Mouse (Mus musculus) frontal cortex, adult 2 months (tissue): ENCODE measurements around the gene Dync1h1. TPM values are rescaled to one million over a fixed set of nuclear protein-coding genes. Genes with fewer than 3 reads are reported as not detected.
"Not testable (repeated sequence)": the region's sequence is repeated elsewhere in the genome, so short reads cannot be mapped to it uniquely, and the experiment has no call there.

Experiments used
- DNase-seq, 2 experiments: peaks; one replicate each; pipeline ENCODE4 v3.0.0; 2022; ENCODE audit warnings: low spot score in 1 of 2; ENCODE audit errors: extremely low spot score in 1 of 2
- polyA plus RNA-seq: library from polyadenylated mRNA; depleted of rRNA; stranded (reverse); fragments of >200 nt; gene quantifications from 2 replicates; pipeline ENCODE4 v1.2.3, GENCODE M21; 2012

Gene Dync1h1
- polyA plus RNA-seq, 1 experiment, result 380 TPM

GRCm38 (mm10) chr12:110688921-110689320 lies 87.7 kb downstream of the Dync1h1 start:
- DNase-seq, result not testable (repeated sequence)

- DNase-seq, result no peak
Observed at GRCm38 (mm10) chr12:110689919-110690643, 88.8 kb downstream of the Dync1h1 start.

GRCm38 (mm10) chr12:110693378-110693777 lies 92.1 kb downstream of the Dync1h1 start:
- not testable (repeated sequence) for DNase-seq

- DNase-seq, result peak; percentile 35 to 74
Observed at GRCm38 (mm10) chr12:110695676-110696171, 94.5 kb downstream of the Dync1h1 start.

- peak; percentile 87 to 98 for DNase-seq
Observed at GRCm38 (mm10) chr12:110696173-110696974, 95.1 kb downstream of the Dync1h1 start.

- DNase-seq, result peak in 1 of 2 experiments; percentile 30
Observed at GRCm38 (mm10) chr12:110696975-110697400, 95.7 kb downstream of the Dync1h1 start.

- no peak for DNase-seq
Observed at GRCm38 (mm10) chr12:110697457-110697856, 96.2 kb downstream of the Dync1h1 start.

- no peak for DNase-seq
Observed at GRCm38 (mm10) chr12:110698080-110698479, 96.8 kb downstream of the Dync1h1 start.

- DNase-seq, result no peak
Observed at GRCm38 (mm10) chr12:110698523-110699170, 97.4 kb downstream of the Dync1h1 start.

GRCm38 (mm10) chr12:110699171-110699547 lies 97.9 kb downstream of the Dync1h1 start:
- no peak for DNase-seq

GRCm38 (mm10) chr12:110700730-110701129 lies 99.5 kb downstream of the Dync1h1 start:
- DNase-seq, result no peak

GRCm38 (mm10) chr12:110701363-110701762 lies 100.1 kb downstream of the Dync1h1 start:
- DNase-seq, result not testable (repeated sequence)

GRCm38 (mm10) chr12:110702556-110702955 lies 101.3 kb downstream of the Dync1h1 start, which contains the start of gene Hsp90aa1:
Gene Hsp90aa1, minus strand, starts transcription at chr12:110702728.
- no peak for DNase-seq

GRCm38 (mm10) chr12:110703008-110703471 lies 101.8 kb downstream of the Dync1h1 start:
- DNase-seq, result peak; percentile 68 to 93

GRCm38 (mm10) chr12:110703682-110704081 lies 102.4 kb downstream of the Dync1h1 start:
- no peak for DNase-seq

GRCm38 (mm10) chr12:110705419-110705818 lies 104.2 kb downstream of the Dync1h1 start:
- DNase-seq, result not testable (repeated sequence)

GRCm38 (mm10) chr12:110706337-110707231 lies 105.3 kb downstream of the Dync1h1 start:
- peak in 1 of 2 experiments; percentile 31 for DNase-seq

- no peak for DNase-seq
Observed at GRCm38 (mm10) chr12:110707451-110707850, 106.2 kb downstream of the Dync1h1 start.

- DNase-seq, result no peak
Observed at GRCm38 (mm10) chr12:110711270-110711669, 110.0 kb downstream of the Dync1h1 start.

- DNase-seq, result no peak
Observed at GRCm38 (mm10) chr12:110713784-110714183, 112.5 kb downstream of the Dync1h1 start.
